ENCODE assay signal across 8 mouse cellular contexts in the genomic region with DNA sequence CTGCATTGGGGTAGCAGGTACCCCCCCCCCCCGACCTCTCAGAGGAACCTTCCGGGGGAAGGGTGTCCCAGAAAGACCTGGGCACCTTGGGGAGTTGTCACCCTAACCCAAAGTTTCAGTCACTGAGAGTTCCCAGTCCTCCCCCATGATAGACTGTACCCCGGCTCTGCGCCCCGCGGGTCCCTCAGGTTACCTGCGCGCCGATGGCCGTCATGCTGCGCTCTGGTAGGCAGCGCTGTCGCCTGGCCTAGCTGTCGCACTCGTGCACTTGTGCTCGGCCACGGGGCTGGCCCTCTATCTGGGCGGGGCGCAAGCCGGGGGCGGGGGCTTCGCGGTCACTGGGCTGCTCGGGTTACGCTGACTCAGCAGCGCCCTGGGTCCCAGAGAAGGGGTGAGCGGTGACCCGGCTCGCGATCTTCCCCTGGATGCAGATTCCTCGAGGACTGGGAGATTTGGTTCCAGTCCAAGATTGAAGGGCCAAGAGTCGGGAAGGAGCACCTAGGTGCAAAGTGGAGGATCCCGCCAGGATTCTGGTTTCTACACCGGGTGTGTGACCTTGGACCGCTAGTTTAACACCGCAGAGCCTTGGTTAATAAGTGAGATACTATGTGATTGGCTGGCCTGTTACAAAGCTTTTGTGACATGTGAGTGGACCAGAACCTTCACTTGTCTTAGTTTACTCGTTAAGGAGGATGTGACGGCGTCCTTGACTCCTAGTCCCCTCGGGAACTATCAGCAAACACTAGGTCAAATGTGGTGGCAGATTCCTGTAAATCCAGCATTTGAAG. TPM values are rescaled to one million over a fixed set of nuclear protein-coding genes. Genes with fewer than 3 reads are reported as not detected.
DNase-seq lines count a peak whose midpoint lies in the region; ATAC-seq and TF ChIP-seq lines count a peak whose summit lies in the region.

A gene (minus strand): TSS at position 556 of the 788 bp plus-strand sequence.

- DNase-seq in 3T3-L1 (ENCODE audit: low read depth, low spot score): peak; percentile 49
- peak; percentile 78 for DNase-seq in MEL (ENCODE audit: low read depth, low spot score)
- DNase-seq in cerebellum, postnatal 36 days: peak; percentile 16 to 31
- DNase-seq in gastrocnemius, postnatal 36 days: peak; percentile 59 to 61
- DNase-seq in liver, embryonic 14.5 days (ENCODE audit: low read depth in 3 of 3, low spot score in 3 of 3): peak in 1 of 3 experiments; percentile 22
- DNase-seq in natural killer cell, adult 2 months (ENCODE audit: low spot score in 2 of 2): peak; percentile 66 to 74
- DNase-seq in urinary bladder, postnatal 4 days (ENCODE audit: low spot score in 2 of 2): peak; percentile 67 to 79

- ATAC-seq in inflammation-experienced regulatory T-cells, adult 6 months: peak; percentile 47
- peak; percentile 78 for ATAC-seq in liver, embryonic 14.5 days (ENCODE audit: insufficient read depth)

- WGBS in liver, embryonic 14.5 days (ENCODE audit: insufficient replicate concordance): 2% methylated on average over 40 of the region's 40 CpGs

- peak within 1 kb of the TSS; percentile 27 to 56 for H3K4me3 ChIP-seq in MEL (ENCODE audit: control insufficient read depth in 1 of 2, insufficient read depth in 1 of 2, low read depth in 2 of 2, low read length in 2 of 2)
- H3K4me3 ChIP-seq in liver, embryonic 14.5 days (ENCODE audit: insufficient read depth in 1 of 2, low read depth in 2 of 2, low read length in 2 of 2): peak within 1 kb of the TSS; percentile 44 to 47

- H3K27ac ChIP-seq in MEL (ENCODE audit: control insufficient read depth, low read depth, low read length): no peak within 1 kb of the TSS
- H3K27ac ChIP-seq in liver, embryonic 14.5 days: no peak within 1 kb of the TSS; the same call in 1 of the 2 replicates

- no peaks in the 10 kb centered on the region for H3K27me3 ChIP-seq in MEL (ENCODE audit: control insufficient read depth in 1 of 2, insufficient read depth in 2 of 2, low read length in 2 of 2)
- H3K27me3 ChIP-seq in liver, embryonic 14.5 days (ENCODE audit: control insufficient read depth, insufficient read depth, low read length): peaks cover 6% of the 10 kb centered on the region

- H3K36me3 ChIP-seq in MEL (ENCODE audit: control insufficient read depth in 1 of 2, insufficient read depth in 2 of 2, low read length in 2 of 2): peaks cover 0 to 3% of the 10 kb centered on the region in 2 experiments; a peak in 2 of 4 replicates
- no peaks in the 10 kb centered on the region for H3K36me3 ChIP-seq in liver, embryonic 14.5 days (replicated peaks; ENCODE audit: control insufficient read depth, insufficient read depth, low read depth)

- H3K9ac ChIP-seq in MEL (ENCODE audit: control insufficient read depth, low read depth, low read length, poor library complexity, severe bottlenecking): peak within 1 kb of the TSS; percentile 69
- peak within 1 kb of the TSS; percentile 23 for H3K9ac ChIP-seq in liver, embryonic 14.5 days (replicated peaks)

- peak within 1 kb of the TSS; percentile 54 for H3K4me2 ChIP-seq in liver, embryonic 14.5 days (ENCODE audit: low read depth)

- TF ChIP-seq RAD21 in MEL (IDR thresholded peaks at IDR 0.05; ENCODE audit: low read depth, low read length): no peak

- peaks cover 0 to 7% of the 10 kb centered on the region in 2 experiments; a peak in 2 of 4 replicates for H3K4me1 ChIP-seq in MEL (ENCODE audit: control insufficient read depth in 1 of 2, insufficient read depth in 2 of 2, low read length in 2 of 2)
- peaks cover 0 to 8% of the 10 kb centered on the region in 2 experiments; a peak in 2 of 4 replicates for H3K4me1 ChIP-seq in liver, embryonic 14.5 days (replicated peaks; ENCODE audit: control insufficient read depth in 2 of 2, insufficient read depth in 2 of 2, low read length in 1 of 2)

- TF ChIP-seq POLR2A in MEL (IDR thresholded peaks at IDR 0.05; ENCODE audit: control insufficient read depth in 1 of 2, insufficient read depth in 1 of 2, low read depth in 1 of 2, low read length in 2 of 2, poor library complexity in 1 of 2): peak; percentile 50 to 53; a peak in 2 of 4 replicates

- TF ChIP-seq EP300 in MEL (IDR thresholded peaks at IDR 0.05; ENCODE audit: low read depth in 1 of 2, low read length in 2 of 2): no peak
- no peak for TF ChIP-seq EP300 in liver, embryonic 14.5 days (IDR thresholded peaks at IDR 0.05; ENCODE audit: low read depth)

- intact Hi-C loops in gastrocnemius, postnatal 36 days (cut with DNase I): no loop called here

- no peaks in the 10 kb centered on the region for H3K9me3 ChIP-seq in MEL (replicated peaks; ENCODE audit: insufficient read depth, low read length)
- no peaks in the 10 kb centered on the region for H3K9me3 ChIP-seq in liver, embryonic 14.5 days (ENCODE audit: control insufficient read depth, low read length)

- no peak for TF ChIP-seq CTCF in MEL (IDR thresholded peaks at IDR 0.05 in 2 of 3, conservative IDR thresholded peaks at IDR 0.05 in 1 of 3; ENCODE audit: control insufficient read depth in 1 of 3, insufficient read depth in 1 of 3, low read depth in 2 of 3, low read length in 3 of 3, poor library complexity in 1 of 3, severe bottlenecking in 1 of 3)
- TF ChIP-seq CTCF in liver, embryonic 14.5 days (IDR thresholded peaks at IDR 0.05; ENCODE audit: low read depth): no peak

- no peaks in the 10 kb centered on the region; the same call in 1 of the 2 replicates for H3K79me2 ChIP-seq in MEL (ENCODE audit: control insufficient read depth, insufficient read depth, low read length, poor library complexity)

TF ChIP-seq in MEL, 35 proteins besides CTCF, POLR2A, EP300 and RAD21:
- TF ChIP-seq ZMIZ1 (IDR thresholded peaks at IDR 0.05; ENCODE audit: low read depth, low read length) (no peak), MAFK (IDR thresholded peaks at IDR 0.05; ENCODE audit: borderline replicate concordance, low read depth, low read length) (peak; percentile 97), TAL1 (IDR thresholded peaks at IDR 0.05; ENCODE audit: low read length) (no peak), BHLHE40 (IDR thresholded peaks at IDR 0.05; ENCODE audit: borderline replicate concordance, low read depth, low read length) (no peak), KAT2A (conservative IDR thresholded peaks at IDR 0.05; ENCODE audit: low read depth, low read length) (no peak), SIN3A (IDR thresholded peaks at IDR 0.05; ENCODE audit: low read length) (0 out of 2 replicates have a peak, but pooled peaks have one; percentile 33), MAZ (IDR thresholded peaks at IDR 0.05; ENCODE audit: low read depth, low read length) (peak; percentile 54; the same call in 1 of the 2 replicates), MXI1 (IDR thresholded peaks at IDR 0.05; ENCODE audit: low read depth, low read length) (no peak), POLR2AphosphoS2 (IDR thresholded peaks at IDR 0.05; ENCODE audit: low read length) (no peak), JUND (IDR thresholded peaks at IDR 0.05; ENCODE audit: low read depth, low read length) (no peak), TCF12 (IDR thresholded peaks at IDR 0.05; ENCODE audit: low read depth, low read length) (no peak), MYB (IDR thresholded peaks at IDR 0.05; ENCODE audit: low read depth, low read length) (no peak), UBTF (IDR thresholded peaks at IDR 0.05; ENCODE audit: borderline replicate concordance, insufficient read depth, low read depth, low read length) (no peak), SMC3 (IDR thresholded peaks at IDR 0.05; ENCODE audit: low read depth, low read length) (no peak), ZNF384 (IDR thresholded peaks at IDR 0.05; ENCODE audit: low read depth, low read length) (no peak), ETS1 (IDR thresholded peaks at IDR 0.05; ENCODE audit: low read depth, low read length) (0 out of 2 replicates have a peak, but pooled peaks have one; percentile 26), NELFE (IDR thresholded peaks at IDR 0.05; ENCODE audit: low read depth, low read length) (peak; percentile 35; the same call in 1 of the 2 replicates), MEF2A (IDR thresholded peaks at IDR 0.05; ENCODE audit: extremely low read depth, insufficient replicate concordance, low read depth, low read length, poor library complexity, severe bottlenecking) (no peak), TBP (IDR thresholded peaks at IDR 0.05; ENCODE audit: low read depth, low read length) (no peak), ZKSCAN1 (IDR thresholded peaks at IDR 0.05; ENCODE audit: low read depth, low read length) (no peak), HCFC1 (IDR thresholded peaks at IDR 0.05; ENCODE audit: low read depth, low read length) (peak; percentile 55; the same call in 1 of the 2 replicates), GATA1 (IDR thresholded peaks at IDR 0.05; ENCODE audit: low read depth, low read length) (no peak), USF2 (IDR thresholded peaks at IDR 0.05; ENCODE audit: borderline replicate concordance in 1 of 2, insufficient read depth in 1 of 2, low read depth in 1 of 2, low read length in 2 of 2) (no peak), NRF1 (IDR thresholded peaks at IDR 0.05; ENCODE audit: insufficient read depth, low read depth, low read length, poor library complexity, severe bottlenecking) (0 out of 2 replicates have a peak, but pooled peaks have one; percentile 28)

RNA-seq across cellular contexts. Expression of the gene that starts here (rescaled TPM):
- total RNA-seq in MEL (2012; rRNA removed): 2.6 TPM in 2 replicates
- polyA plus RNA-seq in MEL (2012; ENCODE audit: insufficient read depth in 1 of 2, insufficient read length in 2 of 2, low read depth in 1 of 2, low replicate concordance in 2 of 2, missing spikeins in 1 of 2): 1 to 10 TPM in 1 of 2 experiments, not detected in 1; 9.1 TPM
- 10 to 100 TPM in 1 of 2 experiments, 1 to 10 TPM in 1; 8.5 to 13.7 TPM for total RNA-seq in gastrocnemius, postnatal 36 days (2021)
- 1 to 10 TPM in 1 of 3 experiments, under 1 TPM in 2; 0.86 to 4.5 (median 0.91) TPM for polyA plus RNA-seq in inflammation-experienced regulatory T-cells, adult 6 months (2017; shearing (Covaris generic))
- polyA plus RNA-seq in liver, embryonic 14.5 days (2012; rRNA removed): 31.1 and 39.5 TPM in 2 replicates
- polyA plus RNA-seq in liver, embryonic 14.5 days (2014; fragmentation: Nextera tagmentation; extraction: Ambion mirVana): 73.9 and 75.7 TPM in 2 replicates
